In the genomic region with DNA sequence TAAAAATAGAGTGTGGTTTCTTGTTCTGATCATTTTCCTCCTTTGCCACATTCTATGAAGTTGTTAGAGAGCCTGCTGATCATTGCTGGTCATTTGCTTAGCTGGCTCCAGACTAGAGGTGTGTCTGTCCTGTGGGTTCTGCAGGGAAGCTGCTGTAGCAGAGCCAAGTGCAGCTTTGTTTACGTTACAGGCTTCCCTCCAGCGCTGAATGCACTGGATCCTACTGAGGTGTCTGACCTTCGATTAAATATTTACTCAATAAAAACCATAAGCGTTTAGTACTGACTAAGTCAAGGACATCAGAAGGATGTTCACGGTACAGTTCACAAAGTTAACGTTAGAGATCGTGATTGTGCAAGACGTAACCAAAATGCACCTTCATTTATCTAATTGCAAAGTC, we compare ENCODE assay signal across 15 mouse cellular contexts. TPM values are rescaled to one million over a fixed set of nuclear protein-coding genes. Genes with fewer than 3 reads are reported as not detected.
DNase-seq lines count a peak whose midpoint lies in the region; ATAC-seq and TF ChIP-seq lines count a peak whose summit lies in the region.
"Had no signal": no experiment of that assay in that cellular context is flagged by ENCODE, and none has a peak within 500 bp of the region (broad histone marks: within the 10 kb centered on the region; RNA-seq: fewer than 3 reads in every experiment).

No protein-coding gene starts in this region.

- no peaks in the 10 kb centered on the region; the same call in 1 of the 2 replicates for H3K4me1 ChIP-seq in liver, embryonic 11.5 days (replicated peaks; ENCODE audit: control insufficient read depth, insufficient read depth, low read length)
- peaks cover 15% of the 10 kb centered on the region for H3K4me1 ChIP-seq in liver, embryonic 12.5 days
- H3K4me1 ChIP-seq in forebrain, postnatal 0 days (ENCODE audit: insufficient read depth), result no peaks in the 10 kb centered on the region
- H3K4me1 ChIP-seq: embryonic facial prominence, embryonic 15.5 days; hindbrain, embryonic 13.5 days; limb, embryonic 15.5 days had no signal

- 81% methylated on average over 8 of the region's 8 CpGs for WGBS in liver, embryonic 11.5 days
- WGBS in liver, embryonic 12.5 days (ENCODE audit: insufficient replicate concordance), result 73% methylated on average over 8 of the region's 8 CpGs
- WGBS in forebrain, postnatal 0 days, result 91% methylated on average over 8 of the region's 8 CpGs

- TF ChIP-seq CTCF in forebrain, postnatal 0 days (IDR thresholded peaks at IDR 0.05; ENCODE audit: low read depth), result no peak

- H3K27me3 ChIP-seq in liver, embryonic 11.5 days (replicated peaks; ENCODE audit: control insufficient read depth, insufficient read depth, low read length), result no peaks in the 10 kb centered on the region
- no peaks in the 10 kb centered on the region for H3K27me3 ChIP-seq in liver, embryonic 12.5 days (replicated peaks)
- H3K27me3 ChIP-seq in forebrain, postnatal 0 days (ENCODE audit: insufficient read depth, low read length), result no peaks in the 10 kb centered on the region
- H3K27me3 ChIP-seq: embryonic facial prominence, embryonic 15.5 days; hindbrain, embryonic 13.5 days; limb, embryonic 15.5 days; megakaryocyte, embryonic 14.5 days had no signal

- intact Hi-C loops in left cerebral cortex, postnatal 4 days (cut with DNase I), result no loop called here

- H3K9me3 ChIP-seq in liver, embryonic 11.5 days (ENCODE audit: control insufficient read depth, low read length), result no peaks in the 10 kb centered on the region
- H3K9me3 ChIP-seq in liver, embryonic 12.5 days (replicated peaks), result no peaks in the 10 kb centered on the region
- H3K9me3 ChIP-seq in forebrain, postnatal 0 days (ENCODE audit: low read length), result no peaks in the 10 kb centered on the region
- H3K9me3 ChIP-seq: embryonic facial prominence, embryonic 15.5 days; hindbrain, embryonic 13.5 days; limb, embryonic 15.5 days; megakaryocyte, embryonic 14.5 days had no signal

- H3K36me3 ChIP-seq in liver, embryonic 11.5 days (ENCODE audit: control insufficient read depth, insufficient read depth, low read length), result peaks cover 60% of the 10 kb centered on the region
- H3K36me3 ChIP-seq in liver, embryonic 12.5 days, result peaks cover 92% of the 10 kb centered on the region
- peaks cover 92% of the 10 kb centered on the region for H3K36me3 ChIP-seq in forebrain, postnatal 0 days (ENCODE audit: insufficient read depth)

- H3K4me2 ChIP-seq in liver, embryonic 11.5 days, result no peak overlapping the region
- H3K4me2 ChIP-seq in liver, embryonic 12.5 days, result no peak overlapping the region
- H3K4me2 ChIP-seq in forebrain, postnatal 0 days (ENCODE audit: low read depth), result no peak overlapping the region
- H3K4me2 ChIP-seq: embryonic facial prominence, embryonic 15.5 days; hindbrain, embryonic 13.5 days; limb, embryonic 15.5 days had no signal

- H3K4me3 ChIP-seq in liver, embryonic 11.5 days (ENCODE audit: low read depth, low read length), result no peak overlapping the region
- no peak overlapping the region for H3K4me3 ChIP-seq in liver, embryonic 12.5 days
- H3K4me3 ChIP-seq in forebrain, postnatal 0 days (ENCODE audit: low read depth, low read length), result no peak overlapping the region
- H3K4me3 ChIP-seq: embryonic facial prominence, embryonic 15.5 days; hindbrain, embryonic 13.5 days; limb, embryonic 15.5 days; megakaryocyte, embryonic 14.5 days had no signal

- DNase-seq in liver, embryonic 11.5 days (ENCODE audit: low spot score), result no peak
- DNase-seq in kidney, adult 8-10 months, result peak; percentile 44 to 74
- DNase-seq in kidney, postnatal 36 days, result peak; percentile 41 to 73
- DNase-seq in yolk sac, embryonic 10.5 days (ENCODE audit: low spot score), result peak; percentile 59
- no peak for DNase-seq in left cerebral cortex, postnatal 4 days
- no peak for DNase-seq in forebrain, postnatal 0 days
- DNase-seq: cerebellum, postnatal 10 days; embryo, embryonic 11 days; gastrocnemius, postnatal 25 days; lung, postnatal 14 days had no signal

- ATAC-seq in liver, embryonic 11.5 days (replicated peaks; ENCODE audit: low FRiP score), result no peak
- no peak for ATAC-seq in liver, embryonic 12.5 days
- ATAC-seq in forebrain, postnatal 0 days, result no peak

- peak overlapping the region; percentile 41; the same call in 1 of the 2 replicates for H3K27ac ChIP-seq in liver, embryonic 11.5 days (ENCODE audit: low read depth, low read length)
- no peak overlapping the region for H3K27ac ChIP-seq in liver, embryonic 12.5 days
- no peak overlapping the region for H3K27ac ChIP-seq in forebrain, postnatal 0 days (ENCODE audit: low read depth, low read length)
- H3K27ac ChIP-seq: embryonic facial prominence, embryonic 15.5 days; hindbrain, embryonic 13.5 days; limb, embryonic 15.5 days had no signal

- no peak overlapping the region for H3K9ac ChIP-seq in liver, embryonic 11.5 days (ENCODE audit: low read depth, low read length)
- H3K9ac ChIP-seq in liver, embryonic 12.5 days, result no peak overlapping the region
- H3K9ac ChIP-seq in forebrain, postnatal 0 days, result no peak overlapping the region
- H3K9ac ChIP-seq: embryonic facial prominence, embryonic 15.5 days; hindbrain, embryonic 13.5 days; limb, embryonic 15.5 days had no signal

RNA-seq across cellular contexts. Expression of gene Iah1, which starts 14.3 kb away (rescaled TPM):
- polyA plus RNA-seq in liver, embryonic 11.5 days (2014; fragmentation: Nextera tagmentation; extraction: Ambion mirVana), result 45.0 and 47.5 TPM in 2 replicates
- 31.4 and 31.9 TPM in 2 replicates for polyA plus RNA-seq in liver, embryonic 12.5 days (2016; fragmentation: Nextera tagmentation; extraction: Ambion mirVana)
- total RNA-seq in left cerebral cortex, postnatal 4 days (2021), result 10 to 100 TPM; 18.7 to 22.2 TPM
- total RNA-seq in forebrain, postnatal 0 days (2014; rRNA removed), result 28.4 and 31.2 TPM in 2 replicates
- polyA plus RNA-seq in forebrain, postnatal 0 days (2015; fragmentation: Nextera tagmentation; extraction: Ambion mirVana), result 27.9 and 32.5 TPM in 2 replicates

RNA-seq across cellular contexts. Expression of gene Itgb1bp1, which starts 15.8 kb away (rescaled TPM):
- 42.0 and 42.8 TPM in 2 replicates for polyA plus RNA-seq in liver, embryonic 11.5 days (2014; fragmentation: Nextera tagmentation; extraction: Ambion mirVana)
- 27.9 and 30.3 TPM in 2 replicates for polyA plus RNA-seq in liver, embryonic 12.5 days (2016; fragmentation: Nextera tagmentation; extraction: Ambion mirVana)
- total RNA-seq in left cerebral cortex, postnatal 4 days (2021), result 10 to 100 TPM; 33.4 to 35.3 TPM
- 23.9 and 36.9 TPM in 2 replicates for total RNA-seq in forebrain, postnatal 0 days (2014; rRNA removed)
- 37.4 and 40.2 TPM in 2 replicates for polyA plus RNA-seq in forebrain, postnatal 0 days (2015; fragmentation: Nextera tagmentation; extraction: Ambion mirVana)

RNA-seq across cellular contexts. Expression of gene Cpsf3, which starts 16.7 kb away (rescaled TPM):
- 110 and 117 TPM in 2 replicates for polyA plus RNA-seq in liver, embryonic 11.5 days (2014; fragmentation: Nextera tagmentation; extraction: Ambion mirVana)
- 68.3 and 72.6 TPM in 2 replicates for polyA plus RNA-seq in liver, embryonic 12.5 days (2016; fragmentation: Nextera tagmentation; extraction: Ambion mirVana)
- total RNA-seq in left cerebral cortex, postnatal 4 days (2021), result 10 to 100 TPM; 54.6 to 58.0 TPM
- 49.2 and 50.4 TPM in 2 replicates for total RNA-seq in forebrain, postnatal 0 days (2014; rRNA removed)
- 68.3 and 79.6 TPM in 2 replicates for polyA plus RNA-seq in forebrain, postnatal 0 days (2015; fragmentation: Nextera tagmentation; extraction: Ambion mirVana)

Comparison
In these comparisons a context has a peak if more than half of its experiments do, and no peak if none do; other contexts are left out.
1. DNase-seq: peak in kidney, adult 8-10 months (2 of 2), kidney, postnatal 36 days (2 of 2) and yolk sac, embryonic 10.5 days (single experiment); none in liver, embryonic 11.5 days (single experiment), left cerebral cortex, postnatal 4 days (single experiment) and forebrain, postnatal 0 days (single experiment).